Mouse (Mus musculus): Measurements from ENCODE around the gene Slc7a6os. TPM values are rescaled to one million over a fixed set of nuclear protein-coding genes. Genes with fewer than 3 reads are reported as not detected.

Gene Slc7a6os
- 34.0 and 34.3 TPM in 2 replicates for polyA plus RNA-seq (2015; fragmentation: Nextera tagmentation; extraction: Ambion mirVana)

DNA sequence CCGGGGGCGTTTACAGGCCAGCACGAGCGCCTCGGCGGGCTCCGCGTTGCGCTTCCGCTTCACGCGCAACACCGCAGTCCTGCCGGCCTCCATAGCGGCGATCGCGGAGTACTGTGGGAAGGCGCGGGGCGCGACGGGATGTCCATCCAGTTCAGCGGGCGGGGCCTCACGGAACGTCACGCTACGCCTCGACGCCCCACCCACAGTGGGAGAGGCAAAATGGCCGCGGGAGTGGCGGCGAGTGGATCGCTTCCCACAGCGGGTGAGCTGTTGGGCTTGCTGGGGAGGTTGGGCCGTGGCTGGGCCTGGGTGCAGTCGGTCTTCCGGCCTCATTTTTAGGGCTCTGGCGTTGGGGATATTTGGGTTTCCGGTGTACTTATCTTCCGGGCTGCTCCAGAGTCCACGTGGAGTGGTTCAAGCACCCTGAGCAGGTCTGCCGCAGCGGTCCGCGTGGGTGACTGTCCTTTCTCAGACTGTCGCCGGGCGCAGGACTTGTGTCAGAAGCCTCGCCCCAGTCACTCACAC is at the start of gene Slc7a6os, which contains the start of gene Prmt7:
Slc7a6os (minus strand) TSS at position 115 of the 525 bp plus-strand sequence.
Prmt7 (plus strand) TSS at position 116 of the 525 bp plus-strand sequence.
- peak within 1 kb of the TSS; percentile 91 for H3K4me3 ChIP-seq (replicated peaks)
- peak within 1 kb of the TSS; percentile 64 for H3K4me2 ChIP-seq (replicated peaks)
- WGBS, result under 1% methylated on average over 52 of the region's 52 CpGs
- H3K9me3 ChIP-seq, result no peaks in the 10 kb centered on the region
- H3K4me1 ChIP-seq (replicated peaks), result peaks cover 5% of the 10 kb centered on the region
- ATAC-seq, result peak; percentile 100
- H3K36me3 ChIP-seq, result peaks cover 16% of the 10 kb centered on the region
- peak within 1 kb of the TSS; percentile 95 for H3K27ac ChIP-seq
- H3K27me3 ChIP-seq (replicated peaks), result no peaks in the 10 kb centered on the region
- H3K9ac ChIP-seq, result peak within 1 kb of the TSS; percentile 93

DNA sequence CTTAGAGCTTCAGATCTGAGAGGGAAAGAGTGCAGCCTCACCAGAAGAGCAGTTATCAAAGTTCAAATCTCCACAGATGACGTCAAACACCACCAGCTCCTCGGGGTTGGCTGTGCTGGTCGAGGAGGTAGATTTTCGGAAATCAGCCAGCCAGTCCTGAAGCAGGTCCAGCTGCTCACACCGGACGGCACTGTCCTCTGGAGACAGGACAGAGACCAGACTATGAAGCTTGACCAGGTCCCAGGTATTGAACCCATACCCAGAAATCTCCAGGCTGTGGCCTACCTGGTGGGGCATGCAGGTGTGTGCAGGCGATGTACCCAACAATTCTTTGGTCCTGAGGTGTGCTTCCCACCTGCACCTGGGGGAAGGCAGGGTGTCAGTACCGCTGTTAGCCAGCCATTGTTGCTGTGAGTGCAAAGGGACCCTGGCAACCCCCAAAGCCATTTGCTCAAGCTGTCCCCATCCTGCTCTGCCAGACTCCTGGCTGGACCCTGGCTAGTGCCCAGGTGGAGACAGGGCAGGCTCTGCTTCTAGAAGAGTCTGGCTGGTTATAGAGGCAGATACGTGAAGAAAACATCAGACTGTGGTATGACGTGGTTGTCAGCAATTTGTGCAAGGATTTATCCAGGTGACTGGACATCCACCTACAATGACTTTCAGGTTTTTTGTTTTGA is 49.0 kb upstream of the Slc7a6os start:
- Histone ChIP-seq H3K27ac (no peak overlapping the region), H3K9ac (no peak overlapping the region), H3K4me1 (replicated peaks) (0 out of 2 replicates have a peak, but pooled peaks cover 5% of the 10 kb centered on the region), H3K27me3 (replicated peaks) (no peaks in the 10 kb centered on the region), H3K4me3 (replicated peaks) (no peak overlapping the region), H3K9me3 (no peaks in the 10 kb centered on the region), H3K36me3 (no peaks in the 10 kb centered on the region; the same call in 1 of the 2 replicates), H3K4me2 (replicated peaks) (no peak overlapping the region)
- WGBS, result 91% methylated on average over 10 of the region's 10 CpGs
- ATAC-seq, result no peak

DNA sequence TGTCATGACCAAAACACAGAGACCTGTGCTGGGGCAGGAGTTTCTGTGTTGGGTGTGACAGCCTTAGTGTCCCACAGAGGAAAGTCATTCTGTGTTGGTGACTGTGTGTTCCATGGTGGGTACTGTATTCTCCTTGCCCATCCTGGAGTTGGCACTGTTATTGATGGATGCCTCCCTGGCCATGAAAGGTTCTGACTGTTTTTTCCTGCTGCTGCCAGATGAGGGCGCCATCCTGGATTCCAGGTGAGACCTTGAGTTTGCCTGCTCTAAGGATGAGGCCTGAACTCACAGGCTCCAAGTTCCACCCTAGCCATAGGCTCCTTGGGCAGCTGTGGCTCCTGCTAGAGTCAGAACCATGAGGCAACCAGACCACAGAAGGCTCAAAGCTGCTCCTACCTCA is 47.4 kb upstream of the Slc7a6os start:
- H3K9me3 ChIP-seq, result no peaks in the 10 kb centered on the region
- no peaks in the 10 kb centered on the region for H3K27me3 ChIP-seq (replicated peaks)
- no peak for ATAC-seq
- peaks cover 6% of the 10 kb centered on the region for H3K36me3 ChIP-seq
- H3K27ac ChIP-seq, result no peak overlapping the region
- no peak overlapping the region for H3K9ac ChIP-seq
- 0 out of 2 replicates have a peak, but pooled peaks cover 5% of the 10 kb centered on the region for H3K4me1 ChIP-seq (replicated peaks)
- 33% methylated on average over 1 of the region's 1 CpGs for WGBS
- H3K4me3 ChIP-seq (replicated peaks), result no peak overlapping the region
- H3K4me2 ChIP-seq (replicated peaks), result no peak overlapping the region

DNA sequence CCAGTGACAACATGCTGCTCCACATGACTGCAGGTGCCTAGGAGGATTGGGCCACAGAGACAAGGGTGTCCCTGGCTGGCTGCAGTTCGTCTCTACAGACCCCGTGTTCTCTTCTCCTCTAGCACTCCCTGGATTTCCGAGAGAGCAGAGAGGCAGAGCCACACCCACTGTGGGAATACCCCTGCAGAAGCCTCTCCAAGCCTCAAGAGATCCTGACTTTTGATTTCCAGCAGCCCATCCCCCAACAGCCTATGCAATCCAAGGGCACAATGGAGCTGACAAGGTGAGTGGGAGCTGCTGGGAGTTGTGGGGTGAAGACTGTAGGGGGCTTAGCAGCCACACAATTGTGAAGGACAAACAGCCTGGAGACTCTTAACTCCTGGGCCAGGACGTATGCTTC is 39.5 kb upstream of the Slc7a6os start:
- Histone ChIP-seq H3K4me2 (replicated peaks) (no peak overlapping the region), H3K36me3 (peaks cover 42% of the 10 kb centered on the region), H3K4me3 (replicated peaks) (no peak overlapping the region), H3K9me3 (no peaks in the 10 kb centered on the region), H3K27ac (no peak overlapping the region), H3K27me3 (replicated peaks) (no peaks in the 10 kb centered on the region), H3K9ac (no peak overlapping the region), H3K4me1 (replicated peaks) (no peaks in the 10 kb centered on the region)
- WGBS, result 59% methylated on average over 4 of the region's 4 CpGs
- no peak for ATAC-seq

DNA sequence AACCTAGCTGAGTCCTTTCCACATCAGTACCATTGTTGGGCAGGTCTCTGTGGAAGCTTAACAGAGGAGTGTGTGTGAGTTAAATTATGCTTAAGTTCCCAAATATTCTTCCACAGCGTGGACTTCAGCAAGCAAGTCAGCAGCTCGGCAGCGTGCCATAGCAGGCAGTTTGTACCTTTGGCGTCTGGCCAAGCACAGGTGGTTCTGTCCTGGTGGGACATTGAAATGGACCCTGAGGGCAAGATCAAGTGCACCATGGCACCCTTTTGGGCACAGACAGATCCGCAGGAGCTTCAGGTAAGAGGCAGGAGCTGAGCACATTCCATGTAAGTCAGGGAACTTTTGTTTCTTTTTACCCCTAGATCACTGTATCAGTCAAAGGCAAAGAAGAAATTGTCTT is 26.4 kb upstream of the Slc7a6os start:
- Histone ChIP-seq H3K9me3 (no peaks in the 10 kb centered on the region), H3K4me1 (replicated peaks) (no peaks in the 10 kb centered on the region), H3K9ac (no peak overlapping the region), H3K27ac (no peak overlapping the region), H3K4me2 (replicated peaks) (no peak overlapping the region), H3K36me3 (peaks cover 24% of the 10 kb centered on the region), H3K27me3 (replicated peaks) (no peaks in the 10 kb centered on the region), H3K4me3 (replicated peaks) (no peak overlapping the region)
- 87% methylated on average over 5 of the region's 5 CpGs for WGBS
- ATAC-seq, result no peak

DNA sequence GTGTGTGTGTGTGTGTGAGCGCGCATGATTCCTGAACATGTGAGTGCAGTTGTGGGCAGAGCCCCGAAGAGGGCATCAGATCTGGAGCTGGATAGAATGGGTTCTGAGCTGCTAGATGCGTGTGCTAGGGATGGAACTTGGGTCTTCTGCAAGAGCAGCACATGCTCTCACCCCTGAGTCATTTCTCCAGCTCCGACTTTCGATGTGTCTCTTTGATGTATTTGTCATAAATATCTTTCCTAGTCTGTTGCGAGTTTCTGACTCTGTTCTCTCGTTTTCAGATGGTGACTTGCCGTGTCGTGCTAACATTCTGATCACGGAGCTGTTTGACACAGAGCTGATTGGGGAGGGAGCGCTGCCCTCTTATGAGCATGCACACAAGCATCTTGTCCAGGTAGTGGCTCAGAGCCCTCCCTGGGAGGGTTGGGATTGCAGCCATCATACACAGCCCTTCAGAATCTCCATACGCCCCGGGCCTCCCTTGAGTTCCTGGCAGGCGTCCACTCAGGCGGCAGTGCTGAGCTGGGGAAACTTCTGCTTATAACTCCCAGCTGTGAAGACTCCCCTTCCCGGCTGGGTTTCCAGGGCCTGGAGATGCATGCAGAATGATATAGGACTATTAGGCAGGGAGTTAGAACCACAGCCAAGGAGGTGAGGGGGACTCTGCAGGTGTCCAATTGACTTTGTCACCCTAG is 24.0 kb upstream of the Slc7a6os start:
- WGBS, result 80% methylated on average over 17 of the region's 17 CpGs
- H3K27me3 ChIP-seq (replicated peaks), result no peaks in the 10 kb centered on the region
- no peak overlapping the region for H3K27ac ChIP-seq
- no peak overlapping the region for H3K9ac ChIP-seq
- H3K4me3 ChIP-seq (replicated peaks), result no peak overlapping the region
- peaks cover 24% of the 10 kb centered on the region for H3K36me3 ChIP-seq
- H3K4me1 ChIP-seq (replicated peaks), result no peaks in the 10 kb centered on the region
- no peak for ATAC-seq
- H3K9me3 ChIP-seq, result no peaks in the 10 kb centered on the region
- no peak overlapping the region for H3K4me2 ChIP-seq (replicated peaks)

DNA sequence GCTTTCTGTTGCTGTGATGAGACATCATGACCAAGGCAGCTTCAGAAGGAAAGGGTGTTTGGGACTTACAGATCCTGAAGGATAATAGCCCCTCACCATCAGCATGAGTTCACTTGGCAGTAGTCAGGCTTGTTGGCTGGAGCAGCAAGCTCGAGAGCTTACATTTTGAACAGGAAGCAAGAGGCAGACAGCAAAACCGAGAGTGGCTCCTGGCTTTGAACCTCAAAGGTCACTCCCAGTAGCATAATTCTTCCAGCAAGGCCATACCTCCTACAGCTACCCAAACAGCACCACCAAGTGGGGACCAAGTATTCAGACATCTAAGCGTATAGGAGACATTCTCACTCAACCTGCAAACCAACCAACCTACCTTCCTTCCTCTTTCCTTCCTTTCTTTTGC is 22.0 kb upstream of the Slc7a6os start:
- Histone ChIP-seq H3K4me1 (replicated peaks) (no peaks in the 10 kb centered on the region), H3K4me2 (replicated peaks) (no peak overlapping the region), H3K9ac (no peak overlapping the region), H3K4me3 (replicated peaks) (no peak overlapping the region), H3K27ac (no peak overlapping the region), H3K36me3 (peaks cover 17% of the 10 kb centered on the region), H3K27me3 (replicated peaks) (no peaks in the 10 kb centered on the region), H3K9me3 (no peaks in the 10 kb centered on the region)
- no peak for ATAC-seq
- 70% methylated on average over 3 of the region's 3 CpGs for WGBS

DNA sequence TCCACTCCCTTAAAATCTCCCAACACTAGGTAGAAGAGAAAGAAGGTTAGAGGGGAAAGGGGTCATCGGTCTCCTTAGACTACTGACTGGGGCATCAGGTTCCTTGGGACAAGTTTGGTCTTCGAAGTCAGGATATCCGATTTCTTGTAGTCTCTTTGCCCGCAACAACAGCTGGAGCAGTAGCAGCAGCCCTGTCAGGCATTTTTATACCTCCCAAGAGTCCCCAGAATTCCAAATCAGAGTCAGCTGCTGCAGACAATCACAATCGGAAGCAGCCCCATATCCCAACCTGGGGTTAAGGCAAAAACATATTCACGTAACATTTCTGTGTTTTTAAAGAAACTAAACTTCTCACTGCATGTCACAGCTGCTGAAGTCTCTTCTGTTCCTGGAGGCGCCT is 20.8 kb upstream of the Slc7a6os start:
- H3K9ac ChIP-seq, result no peak overlapping the region
- 88% methylated on average over 7 of the region's 7 CpGs for WGBS
- no peak overlapping the region for H3K4me2 ChIP-seq (replicated peaks)
- no peaks in the 10 kb centered on the region for H3K27me3 ChIP-seq (replicated peaks)
- H3K36me3 ChIP-seq, result peaks cover 13% of the 10 kb centered on the region
- H3K4me3 ChIP-seq (replicated peaks), result no peak overlapping the region
- no peak for ATAC-seq
- H3K9me3 ChIP-seq, result no peaks in the 10 kb centered on the region
- H3K27ac ChIP-seq, result no peak overlapping the region
- no peaks in the 10 kb centered on the region for H3K4me1 ChIP-seq (replicated peaks)

DNA sequence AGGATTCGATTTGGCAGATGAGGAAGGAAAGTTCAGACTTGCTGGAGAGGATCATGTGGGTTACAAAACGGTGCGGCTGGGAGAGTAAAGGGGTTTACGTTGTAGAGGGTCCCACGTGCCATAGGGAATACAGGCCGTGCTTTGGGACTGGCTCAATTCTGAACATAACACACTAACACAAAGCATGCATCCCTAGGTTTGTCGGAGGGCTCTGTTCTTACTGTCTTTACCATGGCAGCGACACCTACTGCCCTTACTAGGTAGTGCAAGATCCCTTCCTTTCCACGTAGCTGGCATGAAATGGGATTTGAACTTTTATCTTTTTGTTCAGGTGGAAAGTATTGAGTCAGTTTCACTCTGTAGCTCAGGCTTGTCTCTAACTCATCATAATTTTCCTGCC is 15.9 kb upstream of the Slc7a6os start:
- H3K4me3 ChIP-seq (replicated peaks), result no peak overlapping the region
- no peaks in the 10 kb centered on the region for H3K27me3 ChIP-seq (replicated peaks)
- no peak overlapping the region for H3K27ac ChIP-seq
- H3K4me1 ChIP-seq (replicated peaks), result no peaks in the 10 kb centered on the region
- no peak overlapping the region for H3K4me2 ChIP-seq (replicated peaks)
- no peaks in the 10 kb centered on the region for H3K9me3 ChIP-seq
- ATAC-seq, result no peak
- WGBS, result 41% methylated on average over 9 of the region's 9 CpGs
- H3K9ac ChIP-seq, result no peak overlapping the region
- peaks cover 10% of the 10 kb centered on the region; the same call in 1 of the 2 replicates for H3K36me3 ChIP-seq

DNA sequence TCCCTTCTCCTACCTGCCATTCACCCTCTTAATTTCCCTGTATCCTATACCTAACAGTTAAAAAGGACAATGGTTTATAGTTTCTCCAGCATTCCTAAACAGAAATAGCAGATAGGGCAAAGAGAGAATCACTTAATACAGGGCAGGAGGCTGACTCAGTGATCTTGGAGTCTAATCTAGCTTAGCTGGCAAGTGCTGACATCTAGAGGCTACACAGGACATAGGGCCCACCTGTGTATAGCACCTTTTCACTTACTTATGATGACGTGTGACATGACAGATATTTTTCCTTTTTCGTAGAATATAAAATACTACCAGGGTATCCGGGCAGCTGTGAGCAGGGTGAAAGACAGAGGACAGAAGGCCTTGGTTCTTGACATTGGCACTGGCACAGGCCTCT is 8.9 kb upstream of the Slc7a6os start:
- ATAC-seq, result no peak
- WGBS, result 90% methylated on average over 3 of the region's 3 CpGs
- H3K36me3 ChIP-seq, result 0 out of 2 replicates have a peak, but pooled peaks cover 8% of the 10 kb centered on the region
- no peaks in the 10 kb centered on the region for H3K4me1 ChIP-seq (replicated peaks)
- no peak overlapping the region for H3K9ac ChIP-seq
- H3K9me3 ChIP-seq, result no peaks in the 10 kb centered on the region
- no peak overlapping the region for H3K4me2 ChIP-seq (replicated peaks)
- H3K4me3 ChIP-seq (replicated peaks), result no peak overlapping the region
- H3K27ac ChIP-seq, result no peak overlapping the region
- no peaks in the 10 kb centered on the region for H3K27me3 ChIP-seq (replicated peaks)

DNA sequence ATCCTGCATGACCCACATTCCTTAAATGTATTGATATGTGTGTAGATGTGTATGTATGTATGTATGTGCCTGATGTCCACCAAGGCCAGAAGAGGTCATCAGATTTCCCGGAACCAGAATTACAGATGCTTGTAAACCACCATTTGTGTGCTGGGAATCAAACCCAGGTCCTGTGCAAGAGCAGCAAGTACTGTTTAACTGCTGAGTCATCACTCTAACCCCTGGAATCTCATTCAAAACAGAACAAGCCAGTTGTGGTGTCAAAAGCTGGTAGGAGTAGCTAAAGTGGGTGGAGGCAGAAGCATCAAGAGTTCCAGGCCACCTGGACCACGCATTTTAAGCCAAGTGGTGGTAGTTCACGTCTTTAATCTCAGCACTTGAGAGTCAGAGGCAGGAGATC is 3.2 kb upstream of the Slc7a6os start:
- H3K4me3 ChIP-seq (replicated peaks), result no peak overlapping the region
- no peak overlapping the region for H3K9ac ChIP-seq
- H3K4me2 ChIP-seq (replicated peaks), result no peak overlapping the region
- peaks cover 13% of the 10 kb centered on the region for H3K36me3 ChIP-seq
- no peak for ATAC-seq
- H3K9me3 ChIP-seq, result no peaks in the 10 kb centered on the region
- H3K4me1 ChIP-seq (replicated peaks), result peaks cover 5% of the 10 kb centered on the region
- H3K27ac ChIP-seq, result no peak overlapping the region
- WGBS, result 94% methylated on average over 3 of the region's 3 CpGs
- H3K27me3 ChIP-seq (replicated peaks), result no peaks in the 10 kb centered on the region

DNA sequence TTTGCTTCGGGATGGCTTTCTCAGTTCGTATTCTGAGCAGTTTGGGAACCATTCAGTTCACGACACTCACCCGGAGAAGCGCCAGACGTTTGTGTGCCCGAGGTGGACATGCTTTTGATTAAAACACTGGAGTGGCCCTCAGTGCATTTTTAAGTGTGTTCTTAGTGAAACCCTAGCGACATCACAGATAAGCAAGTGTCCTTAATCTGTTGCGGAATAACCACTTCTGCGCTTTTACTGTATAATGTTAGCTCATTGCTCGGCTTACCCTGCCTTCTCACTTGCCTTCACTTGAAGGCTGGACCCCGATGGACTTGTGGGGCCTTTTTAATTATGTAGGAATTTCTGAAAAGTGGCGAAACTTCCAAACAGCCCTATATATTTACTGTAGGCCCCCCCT is 686 bp upstream of the Slc7a6os start:
- Histone ChIP-seq H3K4me2 (replicated peaks) (peak overlapping the region; percentile 64), H3K27ac (peak overlapping the region; percentile 95), H3K9me3 (no peaks in the 10 kb centered on the region), H3K4me1 (replicated peaks) (peaks cover 5% of the 10 kb centered on the region), H3K27me3 (replicated peaks) (no peaks in the 10 kb centered on the region), H3K4me3 (replicated peaks) (peak overlapping the region; percentile 91), H3K36me3 (peaks cover 16% of the 10 kb centered on the region), H3K9ac (peak overlapping the region; percentile 93)
- 3% methylated on average over 13 of the region's 13 CpGs for WGBS
- ATAC-seq, result no peak; the same call in 1 of the 2 replicates
